Mouse (Mus musculus) olfactory bulb, adult 2 months (tissue): Measurements from ENCODE around the gene Lhfpl4.

ENCODE experiments used
- CTCF ChIP-seq: fragments of 200-500 bp; IDR thresholded peaks from 2 replicates; pipeline ENCODE4 v1.5.1; 2012; ENCODE audit warnings: low read depth, mild to moderate bottlenecking, low read length, moderate library complexity; ENCODE audit not compliant: insufficient read depth
- POLR2A ChIP-seq: fragments of 200-500 bp; IDR thresholded peaks from 2 replicates; pipeline ENCODE4 v1.6.1; 2012; ENCODE audit warnings: mild to moderate bottlenecking, low read depth, low read length, moderate library complexity; ENCODE audit not compliant: insufficient read depth

DNA sequence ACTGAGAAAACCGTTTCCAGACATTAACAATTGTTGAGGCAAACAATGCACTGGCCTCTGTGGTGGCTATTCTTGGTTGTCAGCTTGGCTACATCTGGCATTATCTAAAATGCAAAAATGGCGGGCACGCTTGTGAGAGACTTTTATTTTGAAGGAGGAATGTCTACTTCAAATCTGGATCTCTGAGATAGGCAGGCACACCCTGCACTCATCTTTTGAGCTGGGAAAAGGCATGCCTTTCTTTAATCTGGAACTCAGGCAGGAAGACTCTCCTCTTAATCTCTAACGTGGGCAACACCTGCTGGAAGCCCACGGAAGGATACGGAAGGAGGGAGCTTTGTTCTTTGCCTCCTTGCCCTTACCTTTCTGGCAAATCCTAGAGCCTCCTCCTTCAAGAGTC lies 40.3 kb downstream of the Lhfpl4 start:
- TF ChIP-seq POLR2A (no peak), CTCF (no peak)
